Mouse (Mus musculus) hindbrain, embryonic 13.5 days (tissue): ENCODE data around the gene Gpr82. TPM values are rescaled to one million over a fixed set of nuclear protein-coding genes. Genes with fewer than 3 reads are reported as not detected.

Source experiments
- ATAC-seq: fragments of 200-750 bp; cut with Nextera tagmentation; 2 replicates; pipeline ENCODE4 v1.8.0; 2017; ENCODE audit warnings: moderate TSS enrichment; ENCODE audit not compliant: low FRiP score
- H3K27ac ChIP-seq: fragments of 300-500 bp; sonication (generic); 2 replicates; pipeline ENCODE4 v1.5.1; 2015; ENCODE audit warnings: inconsistent platforms, mild to moderate bottlenecking, moderate library complexity
- H3K27me3 ChIP-seq: fragments of 300-500 bp; sonication (generic); 2 replicates; pipeline ENCODE4 v1.6.1; 2015; ENCODE audit warnings: mild to moderate bottlenecking, inconsistent platforms
- H3K36me3 ChIP-seq: fragments of 300-500 bp; sonication (generic); 2 replicates; pipeline ENCODE4 v1.6.1; 2015; ENCODE audit warnings: mild to moderate bottlenecking, inconsistent platforms
- H3K4me1 ChIP-seq: fragments of 300-500 bp; sonication (generic); replicated peaks from 2 replicates; pipeline ENCODE4 v1.6.1; 2015; ENCODE audit warnings: inconsistent platforms
- H3K4me2 ChIP-seq: fragments of 300-500 bp; sonication (generic); 2 replicates; pipeline ENCODE4 v1.6.1; 2015; ENCODE audit warnings: inconsistent platforms, mild to moderate bottlenecking, moderate library complexity
- H3K4me3 ChIP-seq: fragments of 300-500 bp; sonication (generic); 2 replicates; pipeline ENCODE4 v1.5.1; 2015; ENCODE audit warnings: mild to moderate bottlenecking, inconsistent platforms
- H3K9ac ChIP-seq: fragments of 300-500 bp; sonication (generic); 2 replicates; pipeline ENCODE4 v1.6.1; 2015; ENCODE audit warnings: mild to moderate bottlenecking, inconsistent platforms
- H3K9me3 ChIP-seq: fragments of 300-500 bp; sonication (generic); 2 replicates; pipeline ENCODE4 v1.6.1; 2016; ENCODE audit warnings: inconsistent platforms
- WGBS: fragments of 180-500 bp; shearing (Covaris S2); methylation state at CpG from one replicate; pipeline ENCODE4 v1.1.7; 2015; 5-methylcytosine and 5-hydroxymethylcytosine counted together
- microRNA-seq: library from miRNA; unstranded; fragments of <30 nt; microRNA quantifications from one replicate; pipeline ENCODE4, GENCODE M21; 2016
- polyA plus RNA-seq: library from polyadenylated mRNA; unstranded; fragments of >200 nt; fragmentation: Nextera tagmentation; extraction: Ambion mirVana; gene quantifications from 2 replicates; pipeline ENCODE4 v1.2.1, GENCODE M21; 2015

The Gpr82 gene
- polyA plus RNA-seq, 1 experiment from 2014 or later, result 0.65 TPM

DNA sequence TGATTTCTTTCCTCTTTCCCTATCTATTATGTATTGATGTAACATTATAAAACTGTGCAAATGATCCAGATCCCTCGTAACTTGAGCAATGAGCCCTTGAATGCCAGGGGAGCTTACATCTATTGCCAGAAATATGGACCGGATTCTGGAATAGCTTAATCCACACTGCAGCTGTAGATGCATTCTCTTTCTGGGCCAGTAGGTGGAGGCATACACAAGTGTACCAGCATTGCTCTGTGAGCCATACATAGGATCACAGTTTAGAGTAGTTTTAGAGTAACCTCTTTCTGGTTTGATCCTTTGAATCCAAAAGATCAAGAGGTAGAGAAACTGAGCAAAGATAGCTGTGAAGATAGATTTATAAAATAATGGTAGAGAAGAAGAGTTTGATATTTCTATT is 49.0 kb downstream of the Gpr82 start:
- Histone ChIP-seq H3K27me3 (no peaks in the 10 kb centered on the region), H3K36me3 (no peaks in the 10 kb centered on the region; the same call in 1 of the 2 replicates), H3K4me3 (no peak overlapping the region), H3K9ac (no peak overlapping the region), H3K9me3 (no peaks in the 10 kb centered on the region), H3K4me1 (no peaks in the 10 kb centered on the region), H3K27ac (no peak overlapping the region), H3K4me2 (no peak overlapping the region)
- ATAC-seq, result 0 out of 2 replicates have a peak, but pooled peaks have one; percentile 49
- WGBS, result 54% methylated on average over 2 of the region's 2 CpGs

Small RNA genes within 50 kb of the gene (microRNA-seq; reads per million reads assigned to microRNA genes)
- gene Gm25246, result not detected

Other genes with a start within 250 kb of the Gpr82 start
- 0.18 and 0.22 TPM in 2 replicates for gene Nyx, start 195.3 kb upstream of the Gpr82 start, polyA plus RNA-seq
- 2.6 and 4.6 TPM in 2 replicates for gene Gpr34, start 29.3 kb upstream of the Gpr82 start, polyA plus RNA-seq
- gene Cask, start 190.0 kb downstream of the Gpr82 start, polyA plus RNA-seq, result 45.9 and 50.1 TPM in 2 replicates